Mouse (Mus musculus): ENCODE data around the gene Ncam2.

The Ncam2 gene

GRCm38 (mm10) chr16:81200201-81201071 lies at the start of gene Ncam2:
Gene Ncam2 (plus strand): TSS chr16:81200697.
- DNase-seq (ENCODE audit: extremely low spot score, low read depth, low spot score), result no peak

GRCm38 (mm10) chr16:81170828-81171227 lies 29.7 kb upstream of the Ncam2 start:
- DNase-seq (ENCODE audit: extremely low spot score, low read depth, low spot score), result no peak

GRCm38 (mm10) chr16:81175302-81175943 lies 25.1 kb upstream of the Ncam2 start:
- DNase-seq (ENCODE audit: extremely low spot score, low read depth, low spot score), result peak; percentile 2

GRCm38 (mm10) chr16:81179801-81180200 lies 20.7 kb upstream of the Ncam2 start:
- DNase-seq (ENCODE audit: extremely low spot score, low read depth, low spot score), result no peak

GRCm38 (mm10) chr16:81187579-81188179 lies 12.8 kb upstream of the Ncam2 start:
- DNase-seq (ENCODE audit: extremely low spot score, low read depth, low spot score), result no peak

- DNase-seq (ENCODE audit: extremely low spot score, low read depth, low spot score), result no peak
These were observed 8.9 kb upstream of the Ncam2 start for GRCm38 (mm10) chr16:81191621-81192020.

- DNase-seq (ENCODE audit: extremely low spot score, low read depth, low spot score), result no peak
These were observed 7.9 kb upstream of the Ncam2 start for GRCm38 (mm10) chr16:81192607-81193006.

- no peak for DNase-seq (ENCODE audit: extremely low spot score, low read depth, low spot score)
These were observed 1.0 kb upstream of the Ncam2 start for GRCm38 (mm10) chr16:81199467-81199866.

- DNase-seq (ENCODE audit: extremely low spot score, low read depth, low spot score), result no peak
These were observed 974 bp downstream of the Ncam2 start for GRCm38 (mm10) chr16:81201471-81201870.

GRCm38 (mm10) chr16:81201992-81202391 lies 1.5 kb downstream of the Ncam2 start:
- peak; percentile 54 for DNase-seq (ENCODE audit: extremely low spot score, low read depth, low spot score)

- no peak for DNase-seq (ENCODE audit: extremely low spot score, low read depth, low spot score)
These were observed 2.2 kb downstream of the Ncam2 start for GRCm38 (mm10) chr16:81202721-81203161.

GRCm38 (mm10) chr16:81204405-81205034 lies 4.0 kb downstream of the Ncam2 start:
- no peak for DNase-seq (ENCODE audit: extremely low spot score, low read depth, low spot score)

GRCm38 (mm10) chr16:81221176-81221575 lies 20.7 kb downstream of the Ncam2 start:
- DNase-seq (ENCODE audit: extremely low spot score, low read depth, low spot score), result no peak

GRCm38 (mm10) chr16:81223841-81224240 lies 23.3 kb downstream of the Ncam2 start:
- DNase-seq (ENCODE audit: extremely low spot score, low read depth, low spot score), result no peak

GRCm38 (mm10) chr16:81224253-81224652 lies 23.8 kb downstream of the Ncam2 start:
- no peak for DNase-seq (ENCODE audit: extremely low spot score, low read depth, low spot score)

- no peak for DNase-seq (ENCODE audit: extremely low spot score, low read depth, low spot score)
These were observed 54.4 kb downstream of the Ncam2 start for GRCm38 (mm10) chr16:81254875-81255274.

- DNase-seq (ENCODE audit: extremely low spot score, low read depth, low spot score), result no peak
These were observed 59.9 kb downstream of the Ncam2 start for GRCm38 (mm10) chr16:81260429-81260828.

- DNase-seq (ENCODE audit: extremely low spot score, low read depth, low spot score), result no peak
These were observed 73.3 kb downstream of the Ncam2 start for GRCm38 (mm10) chr16:81273597-81274360.

- no peak for DNase-seq (ENCODE audit: extremely low spot score, low read depth, low spot score)
These were observed 83.7 kb downstream of the Ncam2 start for GRCm38 (mm10) chr16:81284241-81284640.
